Mouse (Mus musculus) cerebellum, adult 2 months (tissue): Measurements from ENCODE around the gene Pkd1.

Source experiments
- CTCF ChIP-seq: fragments of 200-500 bp; IDR thresholded peaks from 2 replicates; pipeline ENCODE4 v1.5.1; 2011; ENCODE audit warnings: low read depth, mild to moderate bottlenecking, control low read depth, low read length, moderate library complexity, borderline replicate concordance; ENCODE audit not compliant: insufficient read depth
- POLR2A ChIP-seq: fragments of 200-500 bp; IDR thresholded peaks from 2 replicates; pipeline ENCODE4 v1.6.1; 2011; ENCODE audit warnings: low read length, control low read depth, borderline replicate concordance; ENCODE audit not compliant: insufficient read depth

GRCm38 (mm10) chr17:24636781-24637481 lies 87.3 kb downstream of the Pkd1 start:
- TF ChIP-seq CTCF, result no peak
- TF ChIP-seq POLR2A, result no peak
